Mouse (Mus musculus) 3T3-L1 (cell line): Measurements from ENCODE around the gene Xab2.

Experiments used
- DNase-seq: peaks from one replicate; pipeline ENCODE4 v3.0.0-alpha.2; 2015; ENCODE audit warnings: low read depth, low spot score

Xab2 gene

DNA sequence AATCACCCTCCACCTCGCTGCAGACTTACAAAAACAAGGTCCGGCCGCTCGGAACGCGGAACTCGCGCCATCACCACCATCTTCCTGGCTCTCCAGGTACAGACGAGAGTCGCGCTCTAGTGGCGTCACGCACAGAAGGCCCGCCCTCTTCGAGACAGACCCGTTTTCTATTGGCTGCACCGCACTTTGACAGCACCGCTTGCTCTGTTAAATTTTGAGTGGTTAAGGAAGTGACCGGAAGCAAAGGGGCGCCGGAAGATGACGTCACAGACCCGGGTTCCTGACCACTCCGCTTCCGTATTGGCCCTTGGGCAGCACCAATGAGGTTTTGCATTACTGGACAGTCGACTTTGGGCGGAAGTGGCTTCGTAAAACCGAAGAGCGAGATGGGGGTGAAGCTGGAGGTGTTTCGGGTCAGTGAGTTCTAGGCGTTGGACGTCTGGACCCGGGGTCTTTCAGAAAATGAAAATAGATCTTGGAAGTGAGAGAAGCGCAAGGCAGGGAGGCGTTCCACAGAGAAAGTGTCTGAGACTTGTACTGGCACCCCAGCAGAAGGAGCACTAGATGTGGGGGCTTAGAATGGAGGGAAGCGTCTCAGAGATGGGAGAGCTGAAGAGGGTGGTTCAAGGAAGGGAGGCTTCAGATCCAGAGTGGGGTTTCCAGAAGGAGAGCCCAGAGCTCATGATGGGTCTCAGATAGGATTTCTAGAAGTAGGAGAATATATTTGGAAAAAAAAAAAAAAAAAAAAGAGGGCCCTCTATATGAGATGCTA, at the start of gene Xab2, which contains the start of gene Pet100:
TSS of gene Xab2 (minus strand) at position 118 of the 772 bp plus-strand sequence.
TSS of gene Pet100 (plus strand) at position 350 of the 772 bp plus-strand sequence.
- DNase-seq = peak; percentile 100

DNA sequence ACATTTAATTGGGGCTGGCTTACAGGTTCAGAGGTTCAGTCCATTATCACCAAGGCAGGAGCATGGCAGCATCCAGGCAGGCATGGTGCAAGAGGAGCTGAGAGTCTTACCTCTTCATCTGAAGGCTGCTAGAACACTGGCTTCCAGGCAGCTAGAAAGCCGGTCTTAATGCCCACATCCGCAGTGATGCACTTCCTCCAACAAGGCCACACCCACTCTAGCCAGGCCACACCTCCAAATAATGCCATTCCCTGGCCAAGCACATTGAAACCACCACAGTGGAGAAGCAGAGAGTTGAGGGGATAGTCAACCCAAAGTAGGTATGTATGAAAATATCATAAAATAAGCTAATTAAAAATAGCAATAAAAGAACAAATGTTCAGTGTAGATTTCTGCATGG, 49.3 kb upstream of the Xab2 start:
- DNase-seq = no peak

DNA sequence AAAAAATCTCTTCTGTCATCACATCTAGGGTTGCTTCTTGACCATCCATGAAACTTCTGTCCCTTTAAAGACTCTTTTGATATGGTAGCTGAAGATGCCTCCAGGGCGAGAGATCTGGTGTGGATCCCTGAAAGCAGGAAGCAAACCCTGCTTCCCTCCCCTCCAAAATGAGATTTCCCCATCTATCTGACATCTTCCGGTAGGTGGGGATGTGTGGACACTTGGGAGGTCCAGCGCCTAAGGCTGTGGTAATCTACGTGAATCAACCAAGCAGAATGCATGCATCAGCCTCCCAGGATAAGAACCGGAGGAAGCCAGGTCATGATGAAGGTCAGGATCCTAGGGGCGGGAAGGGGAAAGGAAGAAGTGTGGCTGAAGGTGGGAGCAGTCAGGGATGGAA, 44.4 kb upstream of the Xab2 start, which contains the start of gene Mcemp1:
TSS of gene Mcemp1 (plus strand) at position 248 of the 400 bp plus-strand sequence.
- DNase-seq = no peak

DNA sequence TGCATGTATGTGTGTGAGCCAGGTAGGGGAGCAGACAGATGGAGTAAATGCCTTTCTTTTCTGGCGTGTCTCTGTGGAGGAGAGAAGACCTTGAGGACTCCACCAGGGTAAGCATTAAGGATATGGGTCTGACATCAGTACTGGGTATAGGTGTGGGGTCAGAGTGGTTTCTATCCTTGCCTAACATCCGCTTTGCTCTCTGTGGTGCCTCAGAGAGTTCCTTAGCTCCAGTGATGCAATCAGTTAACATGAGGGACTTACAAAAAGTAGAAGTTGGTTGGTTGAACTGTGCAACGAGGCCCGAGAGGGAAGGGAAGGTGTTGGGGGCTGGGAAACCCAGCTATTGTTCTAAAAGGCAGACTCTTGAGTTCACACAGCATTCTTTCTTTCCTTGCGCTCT, 43.3 kb upstream of the Xab2 start:
- DNase-seq = no peak

DNA sequence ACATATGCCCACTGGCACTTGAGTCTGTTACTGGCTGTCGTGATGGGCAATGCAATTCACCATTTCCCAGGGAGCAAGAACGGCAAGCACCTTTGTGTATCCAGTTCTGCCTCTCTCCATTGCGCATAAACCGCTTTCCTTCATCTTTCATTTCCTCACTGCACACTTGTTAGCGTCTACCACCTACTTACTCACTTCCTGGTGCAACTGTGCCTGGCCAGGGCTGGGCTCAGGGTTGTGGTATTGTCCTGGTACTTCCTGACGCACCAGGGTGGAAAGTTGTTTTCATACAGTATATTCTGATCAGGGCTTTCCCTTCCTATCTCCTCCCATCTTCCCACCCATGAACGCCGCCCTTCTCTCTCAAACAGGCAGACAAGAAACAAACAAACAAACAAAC, 39.8 kb upstream of the Xab2 start:
- no peak for DNase-seq

DNA sequence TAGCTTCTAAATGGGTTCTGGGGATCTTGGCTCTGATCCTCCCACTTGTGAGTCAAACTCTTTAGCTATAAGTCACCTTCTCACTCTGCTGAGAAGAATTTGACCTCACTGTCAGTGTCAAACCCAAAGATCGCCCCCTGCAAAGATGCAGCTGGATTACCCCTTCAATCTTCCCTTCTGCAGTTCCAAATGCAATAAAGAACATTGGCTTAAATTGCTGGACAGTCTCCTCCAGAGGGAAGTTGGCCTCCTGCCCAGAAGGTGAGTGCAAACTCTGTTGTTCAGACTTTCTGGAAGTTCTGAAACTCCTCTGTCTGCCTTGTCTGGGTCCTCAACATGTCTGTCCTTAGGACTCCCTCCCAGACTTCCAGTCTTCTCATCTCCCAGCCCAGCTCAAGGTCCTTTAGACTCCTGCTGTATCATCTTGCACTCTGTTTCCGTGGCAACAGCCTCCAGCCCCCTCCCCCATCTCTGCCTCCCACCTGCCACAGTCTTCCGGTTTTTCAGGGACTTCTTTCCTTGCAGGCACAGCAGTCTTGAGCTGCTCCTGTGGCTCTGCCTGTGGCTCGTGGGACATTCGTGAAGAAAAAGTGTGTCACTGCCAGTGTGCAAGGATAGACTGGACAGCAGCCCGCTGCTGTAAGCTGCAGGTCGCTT, 35.7 kb upstream of the Xab2 start:
- peak; percentile 34 for DNase-seq

DNA sequence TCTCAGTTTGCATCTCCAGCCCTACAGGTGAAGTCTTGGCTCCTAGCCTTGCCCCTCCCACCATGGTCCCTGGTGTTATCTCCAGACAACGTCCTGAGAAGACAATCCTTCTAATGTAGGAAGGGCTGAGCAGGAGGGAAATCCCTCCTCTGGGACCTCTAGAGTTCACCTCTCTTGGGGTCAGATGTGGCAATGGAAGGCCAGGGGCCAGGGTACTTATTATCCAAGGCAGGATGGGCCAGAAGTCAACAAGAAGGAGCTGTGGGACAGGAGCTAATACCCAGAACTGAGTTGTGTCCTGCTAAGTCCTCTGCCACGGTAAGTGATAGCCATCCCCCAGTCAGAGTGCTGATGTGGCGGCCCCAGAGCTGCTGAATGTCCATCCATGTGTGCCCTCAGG, 34.4 kb upstream of the Xab2 start, which contains the start of gene Retn:
TSS of gene Retn (plus strand) at position 245 of the 400 bp plus-strand sequence.
- DNase-seq = no peak

GRCm38 (mm10) chr8:3654726-3655508, 33.8 kb upstream of the Xab2 start:
- DNase-seq = no peak

DNA sequence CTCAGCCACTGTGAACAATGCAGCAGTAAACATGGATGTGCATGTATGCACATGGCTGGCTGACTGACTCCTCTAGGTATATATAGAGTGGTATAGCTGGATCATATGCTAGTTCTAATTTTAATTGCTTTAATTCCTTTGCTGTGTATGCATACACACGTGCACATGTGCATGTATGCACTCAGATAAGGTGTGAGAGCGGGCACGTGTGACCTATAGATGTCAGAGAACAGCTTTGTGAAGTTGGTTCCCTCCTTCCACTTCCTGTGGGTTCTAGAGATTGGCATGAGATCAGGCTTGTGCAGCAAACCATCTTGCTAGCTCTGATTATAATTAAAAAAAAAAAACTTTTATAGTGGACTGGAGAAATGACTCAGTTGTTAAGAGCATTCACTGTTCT, 31.7 kb upstream of the Xab2 start:
- no peak for DNase-seq

DNA sequence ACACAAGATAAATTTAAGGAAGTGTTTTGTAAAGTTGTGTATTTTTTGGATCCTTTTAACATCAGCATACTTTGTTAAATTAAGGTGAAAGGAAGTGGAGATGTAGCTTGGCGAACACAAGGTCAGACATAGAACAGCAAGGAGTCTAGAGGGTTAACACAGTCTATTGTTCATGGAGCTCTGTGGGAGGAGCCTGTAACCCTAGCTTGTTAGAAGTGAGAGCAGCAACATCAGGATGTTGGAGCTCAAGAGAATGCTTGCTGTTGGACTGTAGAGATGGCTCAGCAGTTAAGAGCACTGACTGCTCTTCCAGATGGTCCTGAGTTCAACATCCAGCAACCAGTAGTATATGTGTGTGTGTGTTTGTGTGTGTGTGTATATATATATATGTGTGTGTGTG, 27.9 kb upstream of the Xab2 start:
- DNase-seq = peak; percentile 12

GRCm38 (mm10) chr8:3648268-3648667, 27.2 kb upstream of the Xab2 start:
- DNase-seq = peak; percentile 8

DNA sequence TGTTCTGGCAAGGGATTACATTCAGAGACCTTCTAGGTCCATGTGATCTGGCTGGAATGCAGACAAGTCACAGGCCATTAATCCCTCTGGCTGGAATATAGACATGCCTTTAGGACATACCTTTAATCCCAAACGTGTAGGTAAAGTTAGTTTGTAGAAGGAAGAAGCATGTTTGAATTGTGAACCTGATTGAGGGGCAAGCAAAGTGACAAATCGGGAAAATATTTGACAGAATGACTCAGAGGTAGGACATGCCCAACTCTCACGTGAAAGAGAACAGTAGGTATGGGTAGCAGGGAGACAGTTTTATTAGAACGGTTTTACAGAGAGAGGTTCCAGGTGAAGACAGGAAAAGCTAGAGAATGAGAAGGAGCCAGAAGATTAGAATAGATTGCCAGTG, 26.4 kb upstream of the Xab2 start:
- DNase-seq = peak; percentile 61

DNA sequence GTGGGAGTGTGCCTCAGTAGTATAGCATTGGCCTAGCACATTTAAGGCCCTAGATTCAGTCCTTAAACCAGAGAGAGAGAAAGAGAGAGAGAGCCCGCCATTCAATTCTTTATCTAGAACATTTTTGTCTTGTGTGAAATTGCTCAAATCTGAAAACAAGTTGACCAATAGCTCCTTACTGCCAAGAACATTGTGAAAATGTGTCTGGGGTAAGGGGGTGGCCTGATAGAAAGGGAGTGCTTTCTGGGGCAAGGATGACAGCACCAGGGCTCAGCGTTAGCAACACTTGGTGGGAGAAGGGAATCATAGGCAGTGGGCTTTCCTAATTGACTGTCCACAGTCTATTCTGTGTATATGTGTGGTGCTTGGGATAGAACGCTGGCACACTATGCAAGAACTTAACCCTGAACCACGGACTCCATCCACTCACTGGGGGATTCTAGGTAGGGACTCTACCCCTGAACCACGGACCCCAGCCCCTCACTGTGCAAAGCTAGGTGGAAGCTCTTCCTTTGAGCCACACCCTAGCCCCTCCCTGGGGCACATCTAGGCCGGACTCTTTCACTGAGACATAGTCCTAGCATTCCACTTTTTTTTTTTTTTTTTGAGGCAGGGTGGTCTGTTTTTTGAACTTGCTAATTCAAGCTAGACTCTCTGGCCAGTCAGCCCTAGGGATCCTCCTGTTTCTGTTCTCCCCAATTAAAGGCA, 25.9 kb upstream of the Xab2 start:
- no peak for DNase-seq

DNA sequence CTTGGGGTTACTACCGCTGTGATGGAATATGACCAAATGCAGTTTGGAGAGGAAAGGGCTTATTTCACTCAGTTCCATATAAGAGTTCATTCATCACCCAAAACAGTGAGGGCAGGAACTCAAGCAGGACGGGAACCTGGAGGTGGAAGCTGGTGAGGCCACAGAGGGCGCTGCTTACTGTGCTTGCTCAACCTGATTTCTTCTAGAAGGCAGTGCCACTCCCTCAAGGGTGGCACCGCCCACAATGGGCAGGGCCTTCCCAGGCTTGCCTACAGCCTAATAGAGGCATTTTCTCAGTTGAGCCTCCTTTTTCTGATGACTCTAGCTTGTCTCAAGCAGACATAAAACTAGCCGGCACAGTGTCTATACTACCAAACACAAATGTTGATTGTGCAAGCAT, 24.7 kb upstream of the Xab2 start:
- DNase-seq = peak; percentile 35

DNA sequence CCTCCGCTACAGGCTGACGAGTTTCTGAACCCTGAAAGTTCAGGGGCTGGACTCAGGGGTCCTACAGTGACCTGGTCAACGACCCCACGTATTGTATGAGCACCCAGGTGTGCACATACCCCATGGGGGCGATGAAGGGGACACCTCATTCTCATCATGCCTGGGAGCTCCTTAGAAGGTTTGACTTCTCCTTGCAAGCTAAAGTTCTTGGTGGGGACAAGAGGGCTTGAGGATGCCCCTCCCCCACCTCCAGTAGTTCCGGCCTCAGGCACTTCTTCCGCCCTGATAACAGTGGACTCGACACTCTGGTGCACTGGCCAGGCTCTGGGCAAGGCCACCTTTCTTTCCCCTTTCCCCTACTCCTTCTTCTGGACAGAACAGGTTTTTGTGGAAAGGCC, 10.4 kb upstream of the Xab2 start:
- no peak for DNase-seq

GRCm38 (mm10) chr8:3630647-3631477, 9.7 kb upstream of the Xab2 start, which contains the start of gene Stxbp2:
Gene Stxbp2 (plus strand): TSS chr8:3630955.
- no peak for DNase-seq

- DNase-seq = peak; percentile 56
Measured at GRCm38 (mm10) chr8:3628014-3628413, 6.9 kb upstream of the Xab2 start.

GRCm38 (mm10) chr8:3626971-3627370, 5.9 kb upstream of the Xab2 start:
- no peak for DNase-seq

DNA sequence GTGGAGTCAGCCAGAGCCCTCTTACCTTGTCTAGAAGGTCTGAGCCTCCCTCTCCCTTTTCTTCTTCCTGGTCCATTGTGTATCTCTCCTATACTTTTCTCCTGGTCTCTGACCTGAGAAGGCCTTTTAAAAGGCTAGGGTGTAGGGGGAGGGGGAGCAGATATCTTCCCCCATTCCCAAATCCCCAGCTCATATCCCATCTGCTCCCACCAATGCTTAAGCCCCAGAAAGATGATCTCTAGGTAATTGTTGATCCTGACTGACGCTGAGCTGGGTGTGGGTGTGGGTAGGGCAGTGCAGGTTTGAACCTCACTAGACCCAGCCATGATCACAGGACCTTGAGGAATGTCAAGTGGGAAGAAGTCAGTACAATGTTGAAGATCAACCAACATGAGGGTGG, 4.3 kb upstream of the Xab2 start, which contains the start of gene Pcp2:
TSS of gene Pcp2 (minus strand) at position 101 of the 400 bp plus-strand sequence.
- DNase-seq = no peak

DNA sequence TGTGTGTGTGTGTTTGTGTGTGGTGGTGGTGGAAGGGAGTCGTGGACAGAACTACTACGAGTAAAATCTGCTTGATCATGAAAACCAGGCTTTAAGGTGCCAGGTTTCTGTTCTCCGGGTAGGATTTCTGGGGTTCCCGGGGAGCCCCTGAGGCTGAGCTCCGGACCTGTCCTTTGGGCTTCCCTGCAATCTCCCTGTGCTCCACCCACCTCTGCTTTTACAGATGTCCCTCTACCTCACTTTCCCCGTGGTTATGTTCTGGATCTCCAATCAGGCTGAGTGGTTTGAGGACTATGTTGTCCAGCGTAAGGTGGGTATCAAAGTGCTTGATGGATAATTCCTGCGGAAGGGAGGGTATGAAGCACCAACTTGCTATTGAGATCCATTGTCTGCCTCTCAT, 1.0 kb upstream of the Xab2 start:
- DNase-seq = no peak

DNA sequence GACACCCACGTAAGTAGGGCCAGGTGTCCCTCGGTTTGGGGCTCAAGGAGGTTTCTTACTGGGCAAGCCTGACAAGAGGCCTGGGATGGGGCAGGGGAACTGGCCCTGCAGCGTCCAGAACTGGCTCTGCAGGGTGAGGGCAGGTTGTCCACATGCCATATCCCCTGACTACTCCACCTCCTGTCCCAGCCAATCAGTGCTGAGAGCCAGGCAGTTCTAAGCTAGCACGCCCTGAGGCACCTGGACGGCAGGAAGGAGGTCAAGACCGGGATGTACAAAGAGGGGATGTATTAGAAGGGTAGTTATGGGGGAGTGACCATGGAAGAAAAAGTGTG, 11.3 kb downstream of the Xab2 start:
- DNase-seq = no peak
